Mouse (Mus musculus) olfactory bulb, adult 2 months (tissue): Measurements from ENCODE around the gene Olfr69.

Experiments used
- CTCF ChIP-seq: fragments of 200-500 bp; IDR thresholded peaks from 2 replicates; pipeline ENCODE4 v1.5.1; 2012; ENCODE audit warnings: low read depth, mild to moderate bottlenecking, low read length, moderate library complexity; ENCODE audit not compliant: insufficient read depth
- POLR2A ChIP-seq: fragments of 200-500 bp; IDR thresholded peaks from 2 replicates; pipeline ENCODE4 v1.6.1; 2012; ENCODE audit warnings: mild to moderate bottlenecking, low read depth, low read length, moderate library complexity; ENCODE audit not compliant: insufficient read depth

- TF ChIP-seq POLR2A (no peak), CTCF (no peak)
Observed at GRCm38 (mm10) chr7:103811223-103811845, 39.9 kb upstream of the Olfr69 start.
